ENCODE assay signal across 14 mouse cellular contexts in the genomic region with DNA sequence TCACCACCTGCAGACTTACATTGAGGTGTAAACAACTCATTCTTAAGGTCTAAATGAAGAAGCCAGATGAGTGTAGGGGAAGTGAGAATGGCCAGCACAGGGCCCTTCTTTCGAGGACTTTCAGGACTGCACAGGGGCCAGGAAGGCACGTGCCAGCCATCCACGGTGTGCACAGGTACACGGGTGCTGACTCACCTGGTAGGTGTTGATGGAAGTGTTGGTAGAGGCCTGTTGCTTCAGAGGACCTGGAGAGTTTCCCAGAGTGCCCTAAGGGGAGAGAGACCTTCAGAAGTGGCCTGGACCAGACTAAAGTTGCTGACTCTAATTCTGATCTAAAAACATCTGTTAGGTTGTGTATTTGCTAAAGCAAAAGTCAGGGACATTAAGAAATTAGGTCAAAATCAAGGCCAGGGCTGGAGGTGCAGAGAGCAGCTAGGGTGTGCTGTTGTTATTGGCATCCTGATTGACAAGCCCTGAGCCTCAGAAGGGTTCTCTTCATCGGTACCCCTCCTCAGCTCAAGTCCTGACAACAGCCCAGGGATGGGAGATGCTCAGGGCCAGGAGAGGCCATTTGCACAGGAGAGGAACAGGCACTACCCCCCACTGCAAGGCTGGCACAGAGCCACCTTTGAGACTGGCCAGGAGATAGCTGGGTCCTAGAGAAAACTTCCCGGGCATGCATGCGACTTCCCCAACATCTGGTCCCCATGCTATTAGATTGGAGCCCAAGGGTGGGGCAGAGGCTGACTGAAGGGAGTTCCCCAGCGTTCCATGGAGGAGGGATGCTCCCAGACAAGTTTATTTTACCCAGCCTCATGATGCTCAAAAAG. TPM values are rescaled to one million over a fixed set of nuclear protein-coding genes. Genes with fewer than 3 reads are reported as not detected.
DNase-seq lines count a peak whose midpoint lies in the region; ATAC-seq and TF ChIP-seq lines count a peak whose summit lies in the region.
"Had no signal": no experiment of that assay in that cellular context is flagged by ENCODE, and none has a peak within 500 bp of the region (broad histone marks: within the 10 kb centered on the region; RNA-seq: fewer than 3 reads in every experiment).

No protein-coding gene starts in this region.

- no peak overlapping the region for H3K4me3 ChIP-seq in cerebellum, adult 2 months (replicated peaks; ENCODE audit: insufficient read depth, low read depth, low read length)
- no peak overlapping the region for H3K4me3 ChIP-seq in midbrain, embryonic 13.5 days (replicated peaks)
- H3K4me3 ChIP-seq in midbrain, embryonic 16.5 days (ENCODE audit: low read depth, low read length), result no peak overlapping the region
- H3K4me3 ChIP-seq: heart, embryonic 13.5 days; intestine, embryonic 15.5 days had no signal

- H3K9me3 ChIP-seq in midbrain, embryonic 13.5 days, result no peaks in the 10 kb centered on the region
- H3K9me3 ChIP-seq in midbrain, embryonic 16.5 days (replicated peaks; ENCODE audit: control insufficient read depth, low read length, poor library complexity, severe bottlenecking), result no peaks in the 10 kb centered on the region
- H3K9me3 ChIP-seq: heart, embryonic 13.5 days; intestine, embryonic 15.5 days had no signal

- no peak for ATAC-seq in midbrain, embryonic 13.5 days
- ATAC-seq in midbrain, embryonic 16.5 days, result no peak
- ATAC-seq: intestine, embryonic 15.5 days; Patski had no signal

- TF ChIP-seq POLR2A in cerebellum, adult 2 months (IDR thresholded peaks at IDR 0.05; ENCODE audit: borderline replicate concordance, insufficient read depth, low read length), result no peak

- intact Hi-C loops in heart, postnatal 36 days (cut with DNase I), result no loop called here

- WGBS in cerebellum, adult 2 months, result 54% methylated on average over 8 of the region's 8 CpGs
- 77% methylated on average over 8 of the region's 8 CpGs for WGBS in midbrain, embryonic 13.5 days
- WGBS in midbrain, embryonic 16.5 days, result 85% methylated on average over 8 of the region's 8 CpGs

- H3K9ac ChIP-seq in midbrain, embryonic 13.5 days (replicated peaks), result no peak overlapping the region
- no peak overlapping the region for H3K9ac ChIP-seq in midbrain, embryonic 16.5 days (ENCODE audit: low read depth, low read length)
- H3K9ac ChIP-seq: heart, embryonic 13.5 days; intestine, embryonic 15.5 days; lung, embryonic 14.5 days had no signal

- TF ChIP-seq CTCF in cerebellum, adult 2 months (IDR thresholded peaks at IDR 0.05; ENCODE audit: borderline replicate concordance, insufficient read depth, low read depth, low read length), result no peak

- no peak overlapping the region for H3K27ac ChIP-seq in cerebellum, adult 2 months (ENCODE audit: insufficient read depth, low read length)
- H3K27ac ChIP-seq in midbrain, embryonic 13.5 days, result no peak overlapping the region
- no peak overlapping the region for H3K27ac ChIP-seq in midbrain, embryonic 16.5 days (ENCODE audit: low read length)
- H3K27ac ChIP-seq: heart, embryonic 13.5 days; intestine, embryonic 15.5 days had no signal

- no peaks in the 10 kb centered on the region for H3K36me3 ChIP-seq in midbrain, embryonic 13.5 days
- H3K36me3 ChIP-seq in midbrain, embryonic 16.5 days (ENCODE audit: control insufficient read depth, insufficient read depth, low read length), result no peaks in the 10 kb centered on the region
- H3K36me3 ChIP-seq: heart, embryonic 13.5 days; intestine, embryonic 15.5 days had no signal

- H3K4me1 ChIP-seq in cerebellum, adult 2 months (ENCODE audit: control insufficient read depth, insufficient read depth, low read length), result peaks cover 4% of the 10 kb centered on the region; the same call in 1 of the 2 replicates
- H3K4me1 ChIP-seq in midbrain, embryonic 13.5 days (replicated peaks), result no peaks in the 10 kb centered on the region
- H3K4me1 ChIP-seq in midbrain, embryonic 16.5 days (ENCODE audit: control insufficient read depth, insufficient read depth, low read length), result no peaks in the 10 kb centered on the region
- H3K4me1 ChIP-seq: intestine, embryonic 15.5 days had no signal

- no peaks in the 10 kb centered on the region for H3K27me3 ChIP-seq in cerebellum, adult 2 months (ENCODE audit: control insufficient read depth, insufficient read depth, low read length)
- no peaks in the 10 kb centered on the region for H3K27me3 ChIP-seq in midbrain, embryonic 13.5 days
- H3K27me3 ChIP-seq in midbrain, embryonic 16.5 days (ENCODE audit: control insufficient read depth, insufficient read depth, low read depth, low read length), result no peaks in the 10 kb centered on the region
- H3K27me3 ChIP-seq: heart, embryonic 13.5 days; intestine, embryonic 15.5 days had no signal

- DNase-seq in adrenal gland, adult (ENCODE audit: inconsistent age in 2 of 2, low spot score in 1 of 2), result peak; percentile 67 to 86
- no peak for DNase-seq in adrenal gland, postnatal 4 days (ENCODE audit: low spot score in 2 of 2)
- DNase-seq in ovary, postnatal 36 days (ENCODE audit: low spot score), result peak; percentile 23
- no peak for DNase-seq in ovary, postnatal 14 days (ENCODE audit: low spot score)
- DNase-seq in cerebellum, adult 2 months, result peak; percentile 43 to 44
- peak; percentile 2 to 49 for DNase-seq in heart, postnatal 36 days
- DNase-seq: lung, embryonic 14.5 days; thymus, postnatal 25 days had no signal

- no peak overlapping the region for H3K4me2 ChIP-seq in midbrain, embryonic 13.5 days (replicated peaks)
- H3K4me2 ChIP-seq in midbrain, embryonic 16.5 days (ENCODE audit: low read length), result no peak overlapping the region
- H3K4me2 ChIP-seq: heart, embryonic 13.5 days; intestine, embryonic 15.5 days; lung, embryonic 14.5 days had no signal

RNA-seq across cellular contexts. Expression of a gene that starts 5.5 kb away (rescaled TPM):
- 1 to 10 TPM in 1 of 2 experiments, under 1 TPM in 1; 0.90 to 1.6 TPM for total RNA-seq in adrenal gland, postnatal 4 days (2021)
- polyA plus RNA-seq in cerebellum, adult 2 months (2012; rRNA removed), result 0.05 and 0.16 TPM in 2 replicates
- total RNA-seq in heart, postnatal 36 days (2021), result 1 to 10 TPM; 1.6 to 1.9 TPM
- polyA plus RNA-seq in midbrain, embryonic 13.5 days (2015; fragmentation: Nextera tagmentation; extraction: Ambion mirVana), result 2.1 and 2.2 TPM in 2 replicates
- 3.2 and 3.3 TPM in 2 replicates for polyA plus RNA-seq in midbrain, embryonic 16.5 days (2015; fragmentation: Nextera tagmentation; extraction: Ambion mirVana)
- polyA plus RNA-seq: Patski had no signal

RNA-seq across cellular contexts. Expression of a gene that starts 12.4 kb away (rescaled TPM):
- total RNA-seq in adrenal gland, postnatal 4 days (2021), result 10 to 100 TPM in 1 of 2 experiments, under 1 TPM in 1; 0.92 to 12.2 TPM
- polyA plus RNA-seq in cerebellum, adult 2 months (2012; rRNA removed), result not detected in 2 replicates
- not detected for total RNA-seq in heart, postnatal 36 days (2021)
- polyA plus RNA-seq in midbrain, embryonic 13.5 days (2015; fragmentation: Nextera tagmentation; extraction: Ambion mirVana), result not detected in 2 replicates
- not detected in 2 replicates for polyA plus RNA-seq in midbrain, embryonic 16.5 days (2015; fragmentation: Nextera tagmentation; extraction: Ambion mirVana)
- total RNA-seq: left cerebral cortex, adult 18-20 months had no signal
- polyA plus RNA-seq: heart, embryonic 13.5 days; intestine, embryonic 15.5 days; lung, embryonic 14.5 days; Patski had no signal

RNA-seq across cellular contexts. Expression of a gene that starts 45.5 kb away (rescaled TPM):
- total RNA-seq in adrenal gland, postnatal 4 days (2021), result 10 to 100 TPM; 63.8 to 68.9 TPM
- polyA plus RNA-seq in cerebellum, adult 2 months (2012; rRNA removed), result 125 and 128 TPM in 2 replicates
- 100 to 1,000 TPM; 209 to 218 TPM for total RNA-seq in heart, postnatal 36 days (2021)
- 146 TPM in 2 replicates for polyA plus RNA-seq in midbrain, embryonic 13.5 days (2015; fragmentation: Nextera tagmentation; extraction: Ambion mirVana)
- 143 and 154 TPM in 2 replicates for polyA plus RNA-seq in midbrain, embryonic 16.5 days (2015; fragmentation: Nextera tagmentation; extraction: Ambion mirVana)

RNA-seq across cellular contexts. Expression of a gene that starts 47.1 kb away (rescaled TPM):
- total RNA-seq in adrenal gland, postnatal 4 days (2021), result 1 to 10 TPM; 6.8 to 8.4 TPM
- polyA plus RNA-seq in cerebellum, adult 2 months (2012; rRNA removed), result 3.1 and 3.2 TPM in 2 replicates
- 1 to 10 TPM in 1 of 2 experiments, under 1 TPM in 1; 0.95 to 1.8 TPM for total RNA-seq in heart, postnatal 36 days (2021)
- 0.89 and 0.96 TPM in 2 replicates for polyA plus RNA-seq in midbrain, embryonic 13.5 days (2015; fragmentation: Nextera tagmentation; extraction: Ambion mirVana)
- polyA plus RNA-seq in midbrain, embryonic 16.5 days (2015; fragmentation: Nextera tagmentation; extraction: Ambion mirVana), result 1.5 and 2.6 TPM in 2 replicates

Comparison
In these comparisons a context has a peak if more than half of its experiments do, and no peak if none do; other contexts are left out.
1. DNase-seq: peak in adrenal gland, adult (2 of 2), ovary, postnatal 36 days (single experiment), cerebellum, adult 2 months (2 of 2) and heart, postnatal 36 days (2 of 2); none in adrenal gland, postnatal 4 days (0 of 2) and ovary, postnatal 14 days (single experiment).